Mouse (Mus musculus) subcutaneous adipose tissue, adult 2 months (tissue): ENCODE measurements around the gene Kbtbd13. TPM values are rescaled to one million over a fixed set of nuclear protein-coding genes. Genes with fewer than 3 reads are reported as not detected.

Source experiments
- polyA plus RNA-seq: library from polyadenylated mRNA; depleted of rRNA; stranded (reverse); fragments of >200 nt; gene quantifications from 2 replicates; pipeline ENCODE4 v1.2.3, GENCODE M21; 2012; ENCODE audit warnings: low replicate concordance; rRNA removed

Kbtbd13 gene
- 1.8 and 2.6 TPM in 2 replicates for polyA plus RNA-seq

GRCm38 (mm10) chr9:65391613-65391964, at the start of gene Kbtbd13:
Gene Kbtbd13 (minus strand): TSS chr9:65391652.

GRCm38 (mm10) chr9:65435671-65436301, 44.3 kb upstream of the Kbtbd13 start, which contains the start of gene Mtfmt:
Gene Mtfmt (plus strand): TSS chr9:65435782.

DNA sequence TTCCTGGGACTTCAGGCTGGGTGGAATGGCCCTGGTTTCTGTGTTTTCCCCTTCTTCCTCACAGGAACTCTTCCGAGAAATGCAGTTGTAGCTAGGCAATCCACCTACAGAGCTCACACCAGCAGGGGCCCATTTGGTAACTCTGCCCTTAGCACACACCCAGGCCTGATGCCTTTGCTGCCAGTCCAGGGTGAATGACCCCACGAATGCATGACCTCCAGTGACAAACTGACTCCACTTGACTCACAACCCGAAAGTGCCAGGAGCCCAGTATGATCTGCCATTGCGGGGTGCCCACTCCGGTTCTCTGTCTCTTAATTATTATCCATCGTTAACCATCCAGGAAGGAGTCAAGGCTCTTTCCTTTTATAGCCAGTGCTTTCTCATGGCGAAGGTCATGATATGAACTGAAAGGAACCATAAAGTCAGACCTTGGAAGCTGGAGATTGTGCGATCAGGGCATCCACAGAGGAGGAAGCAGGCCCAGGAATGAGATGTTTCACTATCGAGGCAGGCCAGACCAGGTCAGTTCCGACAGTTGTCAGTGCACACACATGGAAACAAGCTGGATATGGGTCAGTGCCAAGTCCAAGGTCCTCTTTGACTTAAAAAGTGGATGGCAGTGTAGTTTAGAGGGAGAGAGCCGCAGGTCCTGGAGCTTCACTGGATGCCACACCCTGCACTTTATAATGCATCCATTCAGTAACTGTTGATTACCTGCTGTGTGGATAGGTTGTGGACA, 31.5 kb upstream of the Kbtbd13 start, which contains the start of gene Slc51b:
Gene Slc51b (minus strand): TSS at position 196 of the 742 bp plus-strand sequence.

GRCm38 (mm10) chr9:65398279-65398678, 6.8 kb upstream of the Kbtbd13 start, which contains the start of gene Rasl12:
Gene Rasl12 (plus strand): TSS chr9:65398506.

GRCm38 (mm10) chr9:65360641-65361448, 30.6 kb downstream of the Kbtbd13 start, which contains the start of gene Ubap1l:
Gene Ubap1l (plus strand): TSS chr9:65361041.

DNA sequence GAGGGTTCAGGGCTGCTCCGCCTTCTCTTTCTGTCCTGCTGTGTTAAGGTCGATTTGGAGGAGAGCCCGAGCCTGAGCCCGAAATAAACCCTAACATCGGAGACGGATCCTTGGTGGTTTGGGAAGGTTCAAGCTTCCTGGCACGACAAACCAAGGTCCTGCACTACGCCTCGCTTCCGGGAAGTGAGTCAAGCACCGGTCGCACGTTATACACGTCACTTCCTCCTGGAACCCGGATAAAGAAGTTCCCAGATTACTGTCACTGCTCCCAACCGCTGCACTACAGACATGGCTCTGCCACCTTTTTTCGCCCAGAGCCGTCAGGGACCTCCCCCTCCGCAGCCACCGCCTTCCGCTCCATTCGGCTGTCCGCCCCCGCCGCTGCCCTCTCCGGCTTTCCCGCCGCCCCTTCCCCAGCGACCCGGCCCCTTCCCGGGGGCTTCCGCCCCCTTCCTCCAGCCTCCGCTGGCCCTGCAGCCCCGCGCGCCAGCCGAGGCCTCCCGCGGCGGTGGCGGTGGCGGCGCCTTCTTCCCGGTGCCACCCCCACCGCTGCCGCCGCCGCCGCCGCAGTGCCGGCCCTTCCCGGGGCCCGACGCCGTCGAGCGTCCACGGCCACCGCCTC, 45.5 kb downstream of the Kbtbd13 start, which contains the start of gene Pdcd7:
Gene Pdcd7 (plus strand): TSS at position 251 of the 622 bp plus-strand sequence.

Other genes with a start within 250 kb of the Kbtbd13 start
- gene Parp16, start 196.3 kb downstream of the Kbtbd13 start, polyA plus RNA-seq, result 14.8 and 20.1 TPM in 2 replicates
- gene Cilp, start 126.5 kb downstream of the Kbtbd13 start, polyA plus RNA-seq, result 17.1 and 26.0 TPM in 2 replicates
- 13.1 and 16.5 TPM in 2 replicates for gene Clpx, start 97.4 kb downstream of the Kbtbd13 start, polyA plus RNA-seq
- 6.5 and 10.1 TPM in 2 replicates for gene Pdcd7, start 45.5 kb downstream of the Kbtbd13 start, polyA plus RNA-seq
- 0.16 and 0.27 TPM in 2 replicates for gene Ubap1l, start 30.6 kb downstream of the Kbtbd13 start, polyA plus RNA-seq
- 45.7 and 82.2 TPM in 2 replicates for gene Rasl12, start 6.9 kb upstream of the Kbtbd13 start, polyA plus RNA-seq
- not detected in 2 replicates for gene Slc51b, start 31.3 kb upstream of the Kbtbd13 start, polyA plus RNA-seq
- gene Mtfmt, start 44.1 kb upstream of the Kbtbd13 start, polyA plus RNA-seq, result 12.4 and 14.4 TPM in 2 replicates
- gene Spg21, start 69.3 kb upstream of the Kbtbd13 start, polyA plus RNA-seq, result 40.3 and 57.6 TPM in 2 replicates
- 0.45 and 0.82 TPM in 2 replicates for gene Ankdd1a, start 128.5 kb upstream of the Kbtbd13 start, polyA plus RNA-seq
- gene Plekho2, start 188.4 kb upstream of the Kbtbd13 start, polyA plus RNA-seq, result 34.8 and 57.1 TPM in 2 replicates
- 0.20 and 1.8 TPM in 2 replicates for gene Pif1, start 195.5 kb upstream of the Kbtbd13 start, polyA plus RNA-seq
- gene Rbpms2, start 238.0 kb upstream of the Kbtbd13 start, polyA plus RNA-seq, result 60.9 and 102 TPM in 2 replicates